Comparison of ENCODE assay signal across 10 mouse cellular contexts in the genomic region with DNA sequence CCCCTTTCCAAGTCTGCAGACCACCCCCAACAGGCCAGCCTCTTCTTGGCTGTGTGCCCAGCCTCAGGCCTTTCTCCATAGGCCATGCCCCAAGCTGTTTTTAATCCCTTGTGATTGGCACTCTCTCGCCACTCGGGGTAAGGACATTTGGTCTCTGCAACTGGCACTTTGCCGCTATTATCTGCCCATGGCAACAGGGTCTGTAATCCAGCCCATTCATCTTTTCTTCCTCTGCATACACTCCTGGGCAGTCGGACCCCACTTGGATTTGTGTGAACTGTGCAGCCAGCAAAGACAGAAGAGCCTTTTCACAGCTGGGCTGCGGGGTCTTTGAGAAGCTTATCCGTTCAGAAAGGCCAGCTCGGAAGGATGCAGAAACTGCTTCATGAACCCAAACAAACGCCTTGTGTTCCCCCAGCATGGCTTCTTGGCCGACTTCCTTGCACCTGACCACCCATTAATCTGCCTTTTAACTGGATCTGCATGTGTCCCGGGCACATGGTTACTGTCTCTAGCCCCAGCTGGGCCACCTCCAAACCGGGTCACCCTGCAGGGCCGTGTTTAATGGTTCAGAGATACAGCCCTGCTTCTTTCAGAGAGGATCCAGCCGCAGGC.
DNase-seq lines count a peak whose midpoint lies in the region; ATAC-seq and TF ChIP-seq lines count a peak whose summit lies in the region.
"Had no signal": no experiment of that assay in that cellular context is flagged by ENCODE, and none has a peak within 500 bp of the region (broad histone marks: within the 10 kb centered on the region; RNA-seq: fewer than 3 reads in every experiment).

No protein-coding gene starts in this region.

- 21% methylated on average over 13 of the region's 13 CpGs for WGBS in lung, embryonic 14.5 days
- 53% methylated on average over 13 of the region's 13 CpGs for WGBS in lung, adult 2 months
- WGBS in hindbrain, embryonic 11.5 days: 25% methylated on average over 13 of the region's 13 CpGs
- WGBS in limb, embryonic 14.5 days: 29% methylated on average over 13 of the region's 13 CpGs
- WGBS in stomach, embryonic 15.5 days: 29% methylated on average over 13 of the region's 13 CpGs

- no peaks in the 10 kb centered on the region for H3K36me3 ChIP-seq in lung, embryonic 14.5 days (ENCODE audit: insufficient read depth)
- H3K36me3 ChIP-seq in hindbrain, embryonic 11.5 days (ENCODE audit: control insufficient read depth, insufficient read depth, low read length): no peaks in the 10 kb centered on the region
- H3K36me3 ChIP-seq in limb, embryonic 14.5 days (ENCODE audit: control insufficient read depth, insufficient read depth, low read length): no peaks in the 10 kb centered on the region
- no peaks in the 10 kb centered on the region for H3K36me3 ChIP-seq in stomach, embryonic 15.5 days

- peak; percentile 84 for DNase-seq in lung, embryonic 14.5 days
- no peak for DNase-seq in lung, adult 2 months
- DNase-seq in cerebellum, postnatal 4 days (ENCODE audit: low spot score in 2 of 2): peak; percentile 41 to 71
- DNase-seq in hindbrain, embryonic 11.5 days (ENCODE audit: low spot score): peak; percentile 51
- peak; percentile 26 for DNase-seq in limb, embryonic 14.5 days (ENCODE audit: low spot score)
- DNase-seq in heart, adult 8-10 months (ENCODE audit: low spot score): no peak
- DNase-seq in adipocyte (ENCODE audit: low spot score): no peak

- peak overlapping the region; percentile 73 for H3K27ac ChIP-seq in lung, embryonic 14.5 days (ENCODE audit: low read depth)
- H3K27ac ChIP-seq in hindbrain, embryonic 11.5 days (ENCODE audit: low read depth, low read length): peak overlapping the region; percentile 56
- no peak overlapping the region for H3K27ac ChIP-seq in limb, embryonic 14.5 days (replicated peaks; ENCODE audit: low read depth, low read length)
- peak overlapping the region; percentile 23; the same call in 1 of the 2 replicates for H3K27ac ChIP-seq in stomach, embryonic 15.5 days
- H3K27ac ChIP-seq: macrophage had no signal

- peaks cover 26% of the 10 kb centered on the region for H3K4me1 ChIP-seq in lung, embryonic 14.5 days (ENCODE audit: insufficient read depth)
- no peaks in the 10 kb centered on the region for H3K4me1 ChIP-seq in lung, adult 2 months (ENCODE audit: control insufficient read depth, insufficient read depth, low read length)
- peaks cover 4% of the 10 kb centered on the region for H3K4me1 ChIP-seq in hindbrain, embryonic 11.5 days (replicated peaks; ENCODE audit: control insufficient read depth, insufficient read depth, low read length)
- peaks cover 19% of the 10 kb centered on the region for H3K4me1 ChIP-seq in limb, embryonic 14.5 days (ENCODE audit: control insufficient read depth, insufficient read depth, low read length)
- H3K4me1 ChIP-seq in stomach, embryonic 15.5 days: peaks cover 30% of the 10 kb centered on the region

- H3K4me3 ChIP-seq in lung, embryonic 14.5 days (ENCODE audit: low read depth, low read length): no peak overlapping the region
- H3K4me3 ChIP-seq in lung, adult 2 months (replicated peaks; ENCODE audit: extremely low read depth, low read depth, low read length): no peak overlapping the region
- no peak overlapping the region for H3K4me3 ChIP-seq in hindbrain, embryonic 11.5 days (ENCODE audit: low read depth, low read length)
- no peak overlapping the region for H3K4me3 ChIP-seq in limb, embryonic 14.5 days (replicated peaks; ENCODE audit: low read length)
- no peak overlapping the region for H3K4me3 ChIP-seq in stomach, embryonic 15.5 days (replicated peaks)

- peak; percentile 66 for ATAC-seq in lung, embryonic 14.5 days (ENCODE audit: insufficient read depth)
- peak; percentile 82 for ATAC-seq in hindbrain, embryonic 11.5 days (ENCODE audit: low FRiP score)
- peak; percentile 44; the same call in 1 of the 2 replicates for ATAC-seq in limb, embryonic 14.5 days (ENCODE audit: low FRiP score, low read depth)
- peak; percentile 48 for ATAC-seq in stomach, embryonic 15.5 days (ENCODE audit: insufficient read depth, low FRiP score, low read depth)
- ATAC-seq: Patski had no signal

- H3K9me3 ChIP-seq in lung, embryonic 14.5 days (ENCODE audit: low read depth, low read length): no peaks in the 10 kb centered on the region
- no peaks in the 10 kb centered on the region for H3K9me3 ChIP-seq in hindbrain, embryonic 11.5 days (ENCODE audit: control insufficient read depth, low read length)
- no peaks in the 10 kb centered on the region for H3K9me3 ChIP-seq in limb, embryonic 14.5 days (ENCODE audit: control insufficient read depth, low read length)
- no peaks in the 10 kb centered on the region for H3K9me3 ChIP-seq in stomach, embryonic 15.5 days

- no peak overlapping the region for H3K9ac ChIP-seq in lung, embryonic 14.5 days
- H3K9ac ChIP-seq in hindbrain, embryonic 11.5 days (ENCODE audit: low read depth, low read length): no peak overlapping the region
- no peak overlapping the region for H3K9ac ChIP-seq in limb, embryonic 14.5 days (ENCODE audit: low read depth, low read length, severe bottlenecking)
- H3K9ac ChIP-seq in stomach, embryonic 15.5 days: no peak overlapping the region

- H3K27me3 ChIP-seq in lung, embryonic 14.5 days (ENCODE audit: insufficient read depth, low read length): no peaks in the 10 kb centered on the region
- H3K27me3 ChIP-seq in hindbrain, embryonic 11.5 days (ENCODE audit: control insufficient read depth, insufficient read depth, low read length): no peaks in the 10 kb centered on the region
- H3K27me3 ChIP-seq in limb, embryonic 14.5 days (ENCODE audit: control insufficient read depth, insufficient read depth, low read length): no peaks in the 10 kb centered on the region
- no peaks in the 10 kb centered on the region for H3K27me3 ChIP-seq in stomach, embryonic 15.5 days (replicated peaks)
- H3K27me3 ChIP-seq: Patski had no signal

- TF ChIP-seq CTCF in lung, embryonic 14.5 days (IDR thresholded peaks at IDR 0.05; ENCODE audit: low read depth): no peak
- TF ChIP-seq CTCF in lung, adult 2 months (IDR thresholded peaks at IDR 0.05; ENCODE audit: insufficient read depth, low read length): no peak

- H3K4me2 ChIP-seq in lung, embryonic 14.5 days: peak overlapping the region; percentile 7; the same call in 1 of the 2 replicates
- no peak overlapping the region for H3K4me2 ChIP-seq in hindbrain, embryonic 11.5 days (replicated peaks; ENCODE audit: low read depth, low read length)
- H3K4me2 ChIP-seq in limb, embryonic 14.5 days (replicated peaks; ENCODE audit: low read depth, low read length, severe bottlenecking): no peak overlapping the region
- H3K4me2 ChIP-seq in stomach, embryonic 15.5 days: no peak overlapping the region

- no peak for TF ChIP-seq POLR2A in lung, adult 2 months (IDR thresholded peaks at IDR 0.05; ENCODE audit: borderline replicate concordance, extremely low read depth, low read depth, low read length)
- TF ChIP-seq POLR2A in limb, embryonic 14.5 days (IDR thresholded peaks at IDR 0.05; ENCODE audit: borderline replicate concordance, extremely low read depth, insufficient read depth, insufficient read length): no peak

Comparison
In these comparisons a context has a peak if more than half of its experiments do, and no peak if none do; other contexts are left out.
1. DNase-seq: peak in lung, embryonic 14.5 days (single experiment), cerebellum, postnatal 4 days (2 of 2), hindbrain, embryonic 11.5 days (single experiment) and limb, embryonic 14.5 days (single experiment); none in lung, adult 2 months (single experiment), heart, adult 8-10 months (single experiment) and adipocyte (single experiment).
2. Peak in every context shown above with its lines, with median percentiles within 50 percentile points of each other: ATAC-seq.